Mouse (Mus musculus): ENCODE measurements around the gene Zfp212.
A peak's percentile ranks its signal among the peaks of the same experiment; 100 is the strongest.

Gene Zfp212

DNA sequence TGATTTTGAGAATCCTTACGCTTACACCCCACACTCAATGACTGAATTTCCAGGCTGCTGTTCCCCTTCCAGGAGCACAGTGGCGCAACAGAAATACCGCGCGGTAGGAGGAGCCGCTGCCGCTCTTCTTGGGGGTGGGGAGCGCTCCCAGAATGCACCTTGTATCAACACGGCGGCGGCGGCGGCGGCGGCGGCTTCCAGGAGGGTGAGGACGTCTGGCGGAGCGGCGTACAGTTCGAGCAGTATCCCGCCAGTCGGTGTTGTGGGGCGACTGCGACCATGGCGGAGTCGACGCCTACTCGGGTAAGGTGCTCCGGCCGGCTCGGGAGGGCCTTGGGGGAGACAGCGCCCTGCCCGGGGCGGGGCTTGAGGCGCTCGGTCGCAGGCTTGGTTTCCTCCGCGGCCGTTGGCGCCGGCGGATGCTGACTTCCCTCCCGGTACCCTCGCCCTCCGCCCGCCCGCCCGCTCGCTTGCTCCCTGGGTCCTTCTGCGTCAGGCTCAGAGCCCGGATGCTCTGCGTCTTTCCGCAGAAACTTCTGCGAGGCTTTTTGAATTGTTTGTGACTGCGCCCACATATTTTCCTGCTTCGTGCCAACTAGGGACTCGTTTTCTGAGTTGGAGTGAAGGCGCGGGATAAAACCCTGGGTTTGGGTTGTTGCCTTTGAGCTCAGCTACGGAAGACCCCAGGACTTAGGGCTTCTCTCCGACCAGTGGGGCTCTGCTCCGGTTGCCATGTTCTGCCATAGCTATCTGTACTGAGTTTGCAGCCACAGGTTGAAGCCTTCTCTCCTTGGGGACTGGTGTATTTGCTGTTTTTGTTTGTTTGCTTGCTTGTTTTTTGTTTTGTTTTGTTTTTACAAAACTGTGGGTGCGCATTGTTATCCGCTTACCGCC, at the start of gene Zfp212:
Gene Zfp212, plus strand, starts transcription at position 30 of the 894 bp plus-strand sequence.
- peak; percentile 92 for DNase-seq

GRCm38 (mm10) chr6:47872266-47872665, 48.0 kb upstream of the Zfp212 start:
- no peak for DNase-seq

DNA sequence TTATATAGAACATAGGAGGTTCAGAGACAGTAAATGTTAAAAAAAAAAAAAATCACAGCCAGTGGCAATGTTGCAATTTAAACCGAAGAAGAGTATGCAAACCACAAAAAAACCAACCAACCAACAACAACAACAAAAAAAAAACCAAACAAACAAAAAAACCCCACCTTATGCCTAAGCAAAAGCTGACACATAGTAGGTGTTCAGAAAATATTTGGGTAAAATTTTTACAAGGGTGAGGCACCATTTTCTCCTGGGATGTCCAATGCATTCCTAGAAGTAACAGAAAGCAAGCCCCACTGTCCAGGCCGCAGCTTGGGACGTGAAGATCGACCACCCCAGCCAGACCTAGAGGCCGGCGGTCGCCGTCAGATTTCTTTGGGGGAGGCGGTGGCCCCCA, 43.2 kb upstream of the Zfp212 start, which contains the start of gene Zfp282:
Gene Zfp282, plus strand, starts transcription at position 147 of the 400 bp plus-strand sequence.
- DNase-seq = no peak

DNA sequence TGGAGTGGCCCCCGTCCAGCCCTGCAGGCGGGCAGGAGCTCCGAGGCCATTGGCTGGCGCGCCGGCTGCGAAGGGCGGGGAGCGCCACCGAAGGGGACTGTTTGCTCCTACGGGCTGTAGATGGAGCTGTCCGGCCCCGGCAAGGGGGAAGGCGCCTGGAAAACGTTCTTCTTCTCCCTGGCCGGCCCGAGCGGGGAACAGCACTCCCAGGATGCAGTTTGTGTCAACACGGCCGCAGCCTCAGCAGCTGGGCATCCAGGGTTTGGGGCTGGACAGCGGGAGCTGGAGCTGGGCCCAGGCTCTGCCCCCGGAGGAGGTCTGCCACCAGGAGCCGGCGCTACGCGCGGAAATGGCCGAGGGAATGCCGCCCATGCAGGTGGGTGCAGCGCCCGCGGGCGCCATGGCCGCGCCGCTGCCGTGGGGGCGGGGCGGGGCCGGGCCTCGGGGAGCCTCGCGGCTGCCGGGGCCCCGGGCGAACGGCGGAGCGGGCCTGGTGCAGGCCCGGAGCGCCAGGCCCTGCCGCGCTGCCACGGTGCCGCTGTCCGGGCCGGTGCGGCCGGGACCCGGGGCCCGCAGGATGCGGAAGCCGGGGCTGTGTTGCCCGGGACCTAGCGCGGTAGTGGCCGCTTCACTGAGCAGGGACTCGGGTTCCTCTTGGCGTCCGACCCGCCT, 42.7 kb upstream of the Zfp212 start:
- peak; percentile 94 for DNase-seq

GRCm38 (mm10) chr6:47878133-47878514, 42.2 kb upstream of the Zfp212 start:
- no peak for DNase-seq

GRCm38 (mm10) chr6:47878593-47878992, 41.7 kb upstream of the Zfp212 start:
- DNase-seq = no peak

- DNase-seq = no peak
Observed at GRCm38 (mm10) chr6:47879049-47879716, 41.1 kb upstream of the Zfp212 start.

- DNase-seq = no peak
Observed at GRCm38 (mm10) chr6:47880166-47880565, 40.1 kb upstream of the Zfp212 start.

- DNase-seq = no peak
Observed at GRCm38 (mm10) chr6:47888812-47889383, 31.4 kb upstream of the Zfp212 start.

- no peak for DNase-seq
Observed at GRCm38 (mm10) chr6:47899416-47899815, 20.9 kb upstream of the Zfp212 start.

DNA sequence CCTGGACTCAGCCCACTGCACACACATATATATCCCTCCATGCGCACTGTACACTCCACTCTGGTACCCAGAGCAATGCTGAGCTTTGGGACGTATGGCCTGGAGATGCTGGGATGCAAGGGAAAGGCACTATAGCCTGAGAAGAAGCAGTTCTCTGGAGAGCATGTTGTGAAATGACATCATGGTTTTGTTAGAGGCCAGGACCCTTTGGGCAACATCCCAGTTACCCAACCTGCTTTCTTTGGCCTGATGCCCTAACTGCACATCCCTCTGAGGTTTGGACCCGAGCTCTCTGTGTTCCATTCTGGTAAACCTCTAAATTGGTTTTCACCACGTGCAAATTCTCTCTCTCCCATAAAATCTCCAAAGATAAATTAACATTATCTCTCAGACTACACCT, 16.7 kb upstream of the Zfp212 start:
- DNase-seq = no peak

- no peak for DNase-seq
Observed at GRCm38 (mm10) chr6:47904361-47904760, 15.9 kb upstream of the Zfp212 start.

DNA sequence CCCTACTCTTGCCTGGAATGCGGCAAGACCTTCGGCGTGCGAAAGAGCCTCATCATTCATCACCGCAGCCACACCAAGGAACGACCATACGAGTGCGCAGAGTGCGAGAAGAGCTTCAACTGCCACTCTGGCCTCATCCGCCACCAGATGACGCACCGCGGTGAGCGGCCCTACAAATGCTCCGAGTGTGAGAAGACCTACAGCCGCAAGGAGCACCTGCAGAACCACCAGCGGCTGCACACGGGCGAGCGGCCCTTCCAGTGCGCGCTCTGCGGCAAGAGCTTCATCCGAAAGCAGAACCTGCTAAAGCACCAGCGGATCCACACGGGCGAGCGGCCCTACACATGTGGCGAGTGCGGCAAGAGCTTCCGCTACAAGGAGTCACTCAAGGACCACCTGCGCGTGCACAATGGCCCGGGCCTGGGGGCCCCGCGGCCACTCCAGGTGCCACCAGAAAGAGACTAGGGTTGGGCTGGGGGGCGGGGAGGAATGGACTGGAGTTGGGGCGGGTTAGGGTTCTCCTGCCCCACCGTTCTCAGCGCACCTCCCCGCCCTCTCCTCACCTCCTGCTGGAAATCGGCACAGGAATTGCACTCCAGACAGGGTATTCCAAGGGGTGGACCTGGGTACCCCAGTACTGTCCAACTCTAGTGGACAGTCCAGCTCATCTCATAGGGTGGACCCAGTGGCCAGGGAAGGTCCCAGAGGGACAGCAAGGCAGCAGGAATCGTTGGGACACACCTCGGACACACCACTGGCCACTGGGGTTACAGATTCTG, 15.2 kb upstream of the Zfp212 start:
- no peak for DNase-seq

GRCm38 (mm10) chr6:47906326-47906725, 13.9 kb upstream of the Zfp212 start:
- no peak for DNase-seq

- no peak for DNase-seq
Observed at GRCm38 (mm10) chr6:47909007-47909406, 11.3 kb upstream of the Zfp212 start.

DNA sequence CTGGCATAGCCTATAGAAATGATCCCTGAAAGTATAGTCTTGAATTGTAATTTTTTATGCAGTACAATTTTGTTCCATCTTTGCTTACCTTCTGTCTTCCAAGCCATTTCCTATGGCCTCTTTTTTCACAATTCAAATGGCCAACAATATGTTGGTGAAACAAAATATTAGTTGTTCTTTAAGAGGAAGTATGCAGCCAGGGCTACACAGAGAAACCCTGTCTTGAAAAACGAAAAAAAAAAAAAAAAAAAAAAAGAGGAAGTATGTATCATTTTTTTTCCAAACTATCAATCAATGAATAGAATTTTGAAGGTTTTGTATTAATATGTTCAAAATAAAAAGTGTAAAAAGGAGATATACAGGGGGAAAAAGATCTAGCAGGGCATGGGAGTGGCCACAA, 8.6 kb upstream of the Zfp212 start:
- no peak for DNase-seq

DNA sequence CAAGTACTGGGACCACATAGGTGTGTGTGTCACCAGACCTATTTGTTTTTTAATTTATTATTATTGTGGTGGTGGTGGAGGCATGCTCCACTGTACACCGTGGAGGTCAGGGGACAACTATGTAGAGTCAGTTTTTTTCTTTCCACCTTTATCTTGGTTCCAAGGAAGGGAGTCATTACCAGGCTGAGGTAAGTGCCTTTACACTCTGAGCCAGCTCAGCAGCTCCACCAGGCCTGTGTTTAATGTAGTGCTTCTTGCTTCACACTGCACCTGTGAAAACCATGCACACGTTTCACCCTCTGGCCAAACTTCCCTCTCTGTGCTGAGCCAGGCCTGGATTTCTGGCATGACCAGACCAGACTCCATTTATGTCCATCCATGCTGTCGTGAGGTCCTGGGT, 7.3 kb upstream of the Zfp212 start:
- no peak for DNase-seq

GRCm38 (mm10) chr6:47917051-47917450, 3.2 kb upstream of the Zfp212 start:
- DNase-seq = no peak

GRCm38 (mm10) chr6:47918768-47919274, 1.5 kb upstream of the Zfp212 start:
- DNase-seq = no peak

DNA sequence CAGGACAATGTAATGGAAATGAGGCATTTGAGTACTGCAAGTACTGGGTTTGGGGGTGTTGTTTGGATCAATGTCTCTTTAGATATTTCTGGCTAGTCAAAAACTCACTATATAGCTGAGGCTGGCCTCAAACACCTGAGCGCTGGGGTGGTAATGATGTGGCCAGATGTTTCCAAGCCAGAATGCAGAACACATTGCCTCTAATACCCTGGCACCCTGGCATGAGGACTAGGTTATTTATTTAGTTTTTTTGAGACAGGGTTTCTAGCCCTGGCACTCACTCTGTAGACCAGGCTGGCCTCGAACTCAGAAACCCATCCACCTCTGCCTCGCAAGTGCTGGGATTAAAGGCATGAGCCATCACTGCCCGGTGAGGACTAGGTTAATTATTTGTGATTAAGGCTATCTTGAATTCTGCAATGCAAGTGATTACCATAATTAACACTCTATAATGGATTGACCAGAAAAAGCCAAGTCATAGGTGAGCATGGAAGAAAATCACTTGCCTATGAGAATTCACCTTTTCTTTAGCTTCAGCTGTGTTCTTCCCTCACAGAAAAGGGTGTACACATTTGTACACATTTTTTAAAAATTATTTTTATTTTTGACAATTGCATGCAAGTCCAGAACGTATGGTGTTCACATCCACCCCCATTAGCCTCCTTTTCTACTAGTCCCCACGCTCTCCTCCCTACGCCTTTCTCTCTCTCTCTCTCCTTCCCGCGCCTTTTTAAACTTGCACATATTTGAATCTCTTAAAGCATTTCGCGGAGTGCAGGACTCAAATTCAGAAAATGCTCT, 430 bp upstream of the Zfp212 start:
- DNase-seq = no peak

- no peak for DNase-seq
Observed at GRCm38 (mm10) chr6:47942461-47942860, 22.2 kb downstream of the Zfp212 start.

Measured in kidney, postnatal 14 days (tissue).